Mouse (Mus musculus) erythroblast, adult 5-6 weeks (primary cell): ENCODE data around the gene Gm17026. TPM values are rescaled to one million over a fixed set of nuclear protein-coding genes. Genes with fewer than 3 reads are reported as not detected.
"Not testable (repeated sequence)": the region's sequence is repeated elsewhere in the genome, so short reads cannot be mapped to it uniquely, and the experiment has no call there.

Experiments used
- ATAC-seq: replicated peaks from 2 replicates; pipeline ENCODE4 v1.8.0; 2016; ENCODE audit warnings: moderate number of reproducible peaks, mild to moderate bottlenecking, moderate TSS enrichment, inconsistent platforms; ENCODE audit not compliant: poor library complexity, low FRiP score, severe bottlenecking
- total RNA-seq, 2 experiments: library from RNA; stranded (forward) in 1 of 2; stranded (reverse) in 1 of 2; fragments of 150-400 nt in 1 of 2; fragments of 200-764, 138-1000 nt in 1 of 2; gene quantifications; 2 replicates each; pipeline versions ENCODE4 v1.2.3 to v1.2.4; 2015 to 2017; ENCODE audit warnings: low replicate concordance in 2 of 2

Gene Gm17026
- total RNA-seq (2015; ENCODE audit: low replicate concordance) (not detected in 2 replicates), total RNA-seq (2017; ENCODE audit: low replicate concordance) (not detected in 2 replicates)

- ATAC-seq: not testable (repeated sequence)
These were observed at the start of gene Gm17026 for GRCm38 (mm10) chr14:42259948-42260347. Gm17026 (minus strand) TSS chr14:42260048.

- not testable (repeated sequence) for ATAC-seq
These were observed 37.4 kb upstream of the Gm17026 start, which contains the start of gene Gm9611 for GRCm38 (mm10) chr14:42297258-42297657. Gm9611 (minus strand) TSS chr14:42297358.

- not testable (repeated sequence) for ATAC-seq
These were observed 42.9 kb downstream of the Gm17026 start for GRCm38 (mm10) chr14:42216766-42217537.

Other genes starting within 250 kb of the Gm17026 start
- not detected in 2 replicates for gene Gm7951, start 142.7 kb downstream of the Gm17026 start, total RNA-seq (2015; ENCODE audit: low replicate concordance)
- gene Gm7951, start 142.7 kb downstream of the Gm17026 start, total RNA-seq (2017; ENCODE audit: low replicate concordance): not detected in 2 replicates
- gene Gm17027, start 97.4 kb downstream of the Gm17026 start, total RNA-seq (2015; ENCODE audit: low replicate concordance): not detected in 2 replicates
- not detected in 2 replicates for gene Gm17027, start 97.4 kb downstream of the Gm17026 start, total RNA-seq (2017; ENCODE audit: low replicate concordance)
- not detected in 2 replicates for gene Gm3573, start 69.3 kb downstream of the Gm17026 start, total RNA-seq (2015; ENCODE audit: low replicate concordance)
- gene Gm3573, start 69.3 kb downstream of the Gm17026 start, total RNA-seq (2017; ENCODE audit: low replicate concordance): not detected in 2 replicates
- gene Gm9611, start 37.3 kb upstream of the Gm17026 start, total RNA-seq (2015; ENCODE audit: low replicate concordance): not detected in 2 replicates
- gene Gm9611, start 37.3 kb upstream of the Gm17026 start, total RNA-seq (2017; ENCODE audit: low replicate concordance): not detected in 2 replicates
- gene Gm7995, start 50.2 kb upstream of the Gm17026 start, total RNA-seq (2015; ENCODE audit: low replicate concordance): not detected in 2 replicates
- gene Gm7995, start 50.2 kb upstream of the Gm17026 start, total RNA-seq (2017; ENCODE audit: low replicate concordance): not detected in 2 replicates
- not detected in 2 replicates for gene Gm8005, start 179.6 kb upstream of the Gm17026 start, total RNA-seq (2015; ENCODE audit: low replicate concordance)
- not detected in 2 replicates for gene Gm8005, start 179.6 kb upstream of the Gm17026 start, total RNA-seq (2017; ENCODE audit: low replicate concordance)
- not detected in 2 replicates for gene Gm8011, start 203.8 kb upstream of the Gm17026 start, total RNA-seq (2015; ENCODE audit: low replicate concordance)
- gene Gm8011, start 203.8 kb upstream of the Gm17026 start, total RNA-seq (2017; ENCODE audit: low replicate concordance): not detected in 2 replicates
- not detected in 2 replicates for gene Gm8020, start 242.3 kb upstream of the Gm17026 start, total RNA-seq (2015; ENCODE audit: low replicate concordance)
- gene Gm8020, start 242.3 kb upstream of the Gm17026 start, total RNA-seq (2017; ENCODE audit: low replicate concordance): not detected in 2 replicates